10 mouse cellular contexts compared by ENCODE assay signal in genomic region chr8:94354571-94354970, GRCm38 (mm10). TPM values are rescaled to one million over a fixed set of nuclear protein-coding genes. Genes with fewer than 3 reads are reported as not detected.
DNase-seq lines count a peak whose midpoint lies in the region; ATAC-seq lines count a peak whose summit lies in the region.
"Had no signal": no experiment of that assay in that cellular context is flagged by ENCODE, and none has a peak within 500 bp of the region (broad histone marks: within the 10 kb centered on the region; RNA-seq: fewer than 3 reads in every experiment).

No protein-coding gene starts in this region.

- peak; percentile 87 for DNase-seq in A20 (ENCODE audit: low read depth, low spot score)
- DNase-seq in T-cell, adult 2 months (ENCODE audit: low spot score) = peak; percentile 61
- peak; percentile 51 to 53 for DNase-seq in spleen, adult 18-20 months
- DNase-seq in yolk sac, embryonic 10.5 days (ENCODE audit: low spot score) = no peak
- no peak for DNase-seq in embryo, embryonic 10.5 days (ENCODE audit: low spot score)
- DNase-seq: cerebellum, adult 8-10 months; gastrocnemius, postnatal 10 days had no signal

- WGBS in liver, embryonic 15.5 days (ENCODE audit: insufficient replicate concordance) = 28% methylated on average over 4 of the region's 4 CpGs

- H3K36me3 ChIP-seq in liver, embryonic 15.5 days (replicated peaks) = no peaks in the 10 kb centered on the region

- H3K4me2 ChIP-seq in liver, embryonic 15.5 days = peak overlapping the region; percentile 27; the same call in 1 of the 2 replicates

- no peak overlapping the region for H3K9ac ChIP-seq in liver, embryonic 15.5 days

- peak overlapping the region; percentile 83 for H3K27ac ChIP-seq in liver, embryonic 15.5 days (replicated peaks)

- no peaks in the 10 kb centered on the region for H3K9me3 ChIP-seq in liver, embryonic 15.5 days (replicated peaks)

- peak; percentile 73 for ATAC-seq in liver, embryonic 15.5 days (ENCODE audit: insufficient read depth)
- no peak for ATAC-seq in erythroid progenitor cell, adult 5-6 weeks (replicated peaks; ENCODE audit: low FRiP score, poor library complexity, severe bottlenecking)

- H3K4me3 ChIP-seq in liver, embryonic 15.5 days (replicated peaks) = no peak overlapping the region
- H3K4me3 ChIP-seq: myocyte had no signal

- no peaks in the 10 kb centered on the region for H3K27me3 ChIP-seq in liver, embryonic 15.5 days

- peaks cover 12% of the 10 kb centered on the region for H3K4me1 ChIP-seq in liver, embryonic 15.5 days (replicated peaks)

RNA-seq across cellular contexts. Expression of gene Slc12a3, which starts 25.6 kb away (rescaled TPM):
- polyA plus RNA-seq in liver, embryonic 15.5 days (2015; fragmentation: Nextera tagmentation; extraction: Ambion mirVana) = 0.15 and 0.37 TPM in 2 replicates
- 0.84 and 4.0 TPM in 2 replicates for total RNA-seq in erythroid progenitor cell, adult 5-6 weeks (2015; ENCODE audit: low replicate concordance)
- total RNA-seq in erythroid progenitor cell, adult 5-6 weeks (2017; ENCODE audit: low replicate concordance) = 0.90 TPM in 1 of 2 replicates, not detected in the other
- total RNA-seq: gastrocnemius, postnatal 10 days had no signal

RNA-seq across cellular contexts. Expression of gene Herpud1, which starts 31.7 kb away (rescaled TPM):
- polyA plus RNA-seq in liver, embryonic 15.5 days (2015; fragmentation: Nextera tagmentation; extraction: Ambion mirVana) = 139 and 161 TPM in 2 replicates
- 54.1 and 64.2 TPM in 2 replicates for total RNA-seq in erythroid progenitor cell, adult 5-6 weeks (2015; ENCODE audit: low replicate concordance)
- 27.3 and 59.2 TPM in 2 replicates for total RNA-seq in erythroid progenitor cell, adult 5-6 weeks (2017; ENCODE audit: low replicate concordance)

Comparison
In these comparisons a context has a peak if more than half of its experiments do, and no peak if none do; other contexts are left out.
1. DNase-seq: peak in A20 (single experiment), T-cell, adult 2 months (single experiment) and spleen, adult 18-20 months (2 of 2); none in yolk sac, embryonic 10.5 days (single experiment) and embryo, embryonic 10.5 days (single experiment).